Mouse (Mus musculus) testis, postnatal 14 days (tissue): ENCODE measurements around the gene Rilpl1.

Experiments used
- DNase-seq: peaks from one replicate; pipeline ENCODE4 v3.0.0; 2021; ENCODE audit warnings: low spot score

Gene Rilpl1

GRCm38 (mm10) chr5:124492618-124493017 lies 38.6 kb downstream of the Rilpl1 start:
- DNase-seq: no peak

- DNase-seq: no peak
Observed at GRCm38 (mm10) chr5:124491732-124492131, 39.5 kb downstream of the Rilpl1 start.

GRCm38 (mm10) chr5:124488885-124489284 lies 42.3 kb downstream of the Rilpl1 start:
- DNase-seq: no peak

- DNase-seq: no peak
Observed at GRCm38 (mm10) chr5:124485654-124486053, 45.5 kb downstream of the Rilpl1 start.

GRCm38 (mm10) chr5:124483655-124484396 lies 47.4 kb downstream of the Rilpl1 start:
- no peak for DNase-seq

- DNase-seq: peak; percentile 86
Observed at GRCm38 (mm10) chr5:124482966-124483654, 48.1 kb downstream of the Rilpl1 start, which contains the start of gene Snrnp35. Gene Snrnp35, plus strand, starts transcription at chr5:124483134.

- no peak for DNase-seq
Observed at GRCm38 (mm10) chr5:124482436-124482965, 48.7 kb downstream of the Rilpl1 start.

- no peak for DNase-seq
Observed at GRCm38 (mm10) chr5:124481714-124482113, 49.5 kb downstream of the Rilpl1 start.

- no peak for DNase-seq
Observed at GRCm38 (mm10) chr5:124480119-124480518, 51.1 kb downstream of the Rilpl1 start.

GRCm38 (mm10) chr5:124478873-124479204 lies 52.4 kb downstream of the Rilpl1 start:
- peak; percentile 70 for DNase-seq

- no peak for DNase-seq
Observed at GRCm38 (mm10) chr5:124470591-124471171, 60.5 kb downstream of the Rilpl1 start.

GRCm38 (mm10) chr5:124469486-124469885 lies 61.7 kb downstream of the Rilpl1 start:
- no peak for DNase-seq

- DNase-seq: no peak
Observed at GRCm38 (mm10) chr5:124468365-124468764, 62.8 kb downstream of the Rilpl1 start.

- no peak for DNase-seq
Observed at GRCm38 (mm10) chr5:124467766-124468165, 63.4 kb downstream of the Rilpl1 start.

GRCm38 (mm10) chr5:124464905-124465304 lies 66.3 kb downstream of the Rilpl1 start:
- no peak for DNase-seq

GRCm38 (mm10) chr5:124463462-124463861 lies 67.7 kb downstream of the Rilpl1 start:
- DNase-seq: no peak

GRCm38 (mm10) chr5:124462297-124463025 lies 68.7 kb downstream of the Rilpl1 start:
- no peak for DNase-seq

GRCm38 (mm10) chr5:124460922-124461321 lies 70.3 kb downstream of the Rilpl1 start:
- peak; percentile 82 for DNase-seq

- DNase-seq: no peak
Observed at GRCm38 (mm10) chr5:124456762-124457161, 74.4 kb downstream of the Rilpl1 start.

- DNase-seq: no peak
Observed at GRCm38 (mm10) chr5:124454082-124454419, 77.1 kb downstream of the Rilpl1 start.

GRCm38 (mm10) chr5:124453339-124454081 lies 77.7 kb downstream of the Rilpl1 start:
- DNase-seq: peak; percentile 81
